Comparison of ENCODE assay signal across 27 mouse cellular contexts in genomic region chr16:36131141-36131540, GRCm38 (mm10). TPM values are rescaled to one million over a fixed set of nuclear protein-coding genes. Genes with fewer than 3 reads are reported as not detected.
"Had no signal": no experiment of that assay in that cellular context is flagged by ENCODE, and none has a peak within 500 bp of the region (broad histone marks: within the 10 kb centered on the region; RNA-seq: fewer than 3 reads in every experiment).

TSS of gene Csta1 (minus strand) at chr16:36131241.

- H3K9me3 ChIP-seq: liver, embryonic 13.5 days; liver, embryonic 15.5 days; lung, embryonic 15.5 days; megakaryocyte, embryonic 14.5 days; midbrain, embryonic 10.5 days; midbrain, embryonic 12.5 days; neural tube, embryonic 13.5 days; neural tube, embryonic 15.5 days had no signal

- H3K9ac ChIP-seq: liver, embryonic 13.5 days; liver, embryonic 15.5 days; liver, postnatal 0 days; lung, embryonic 15.5 days; midbrain, embryonic 12.5 days; neural tube, embryonic 13.5 days; neural tube, embryonic 15.5 days had no signal

- DNase-seq: liver, embryonic 13.5 days; liver, postnatal 0 days; lung, adult 2 months; lung, postnatal 14 days; lung, postnatal 36 days; midbrain, embryonic 14.5 days; retina, postnatal 1 day; right cerebral cortex, adult 18-20 months; right cerebral cortex, postnatal 25 days; right cerebral cortex, postnatal 4 days; spleen, adult 18-20 months; thymus, adult 18-20 months; thymus, postnatal 14 days; thymus, postnatal 36 days had no signal

- H3K4me1 ChIP-seq: liver, embryonic 13.5 days; liver, embryonic 15.5 days; lung, embryonic 15.5 days; megakaryocyte, embryonic 14.5 days; midbrain, embryonic 10.5 days; midbrain, embryonic 12.5 days; neural tube, embryonic 13.5 days; neural tube, embryonic 15.5 days had no signal

- H3K4me3 ChIP-seq: liver, embryonic 13.5 days; liver, embryonic 15.5 days; lung, embryonic 15.5 days; megakaryocyte, embryonic 14.5 days; midbrain, embryonic 10.5 days; midbrain, embryonic 12.5 days; myocyte; neural tube, embryonic 13.5 days; neural tube, embryonic 15.5 days had no signal

- H3K36me3 ChIP-seq: liver, embryonic 13.5 days; liver, embryonic 15.5 days; lung, embryonic 15.5 days; midbrain, embryonic 10.5 days; midbrain, embryonic 12.5 days; neural tube, embryonic 13.5 days; neural tube, embryonic 15.5 days had no signal

- H3K4me2 ChIP-seq: liver, embryonic 13.5 days; liver, embryonic 15.5 days; lung, embryonic 15.5 days; midbrain, embryonic 12.5 days; neural tube, embryonic 13.5 days; neural tube, embryonic 15.5 days had no signal

- H3K27me3 ChIP-seq: liver, embryonic 13.5 days; liver, embryonic 15.5 days; lung, embryonic 15.5 days; megakaryocyte, embryonic 14.5 days; midbrain, embryonic 12.5 days; neural tube, embryonic 13.5 days; neural tube, embryonic 15.5 days had no signal

- H3K27ac ChIP-seq: liver, embryonic 13.5 days; liver, embryonic 15.5 days; lung, embryonic 15.5 days; macrophage; midbrain, embryonic 10.5 days; midbrain, embryonic 12.5 days; neural tube, embryonic 13.5 days; neural tube, embryonic 15.5 days had no signal

- ATAC-seq: liver, postnatal 0 days; lung, postnatal 0 days; midbrain, embryonic 16.5 days had no signal

RNA-seq across cellular contexts. Expression of gene Csta1, which starts in this region (rescaled TPM):
- polyA plus RNA-seq: liver, embryonic 13.5 days; liver, embryonic 15.5 days; liver, postnatal 0 days; macrophage; midbrain, embryonic 10.5 days; midbrain, embryonic 14.5 days; midbrain, embryonic 16.5 days; myocyte; neural tube, embryonic 11.5 days; neural tube, embryonic 13.5 days; neural tube, embryonic 15.5 days; small intestine, adult 2 months had no signal
